Mouse (Mus musculus): ENCODE measurements around the gene A2ml1.
"Not testable (repeated sequence)": the region's sequence is repeated elsewhere in the genome, so short reads cannot be mapped to it uniquely, and the experiment has no call there.

A2ml1 gene

DNA sequence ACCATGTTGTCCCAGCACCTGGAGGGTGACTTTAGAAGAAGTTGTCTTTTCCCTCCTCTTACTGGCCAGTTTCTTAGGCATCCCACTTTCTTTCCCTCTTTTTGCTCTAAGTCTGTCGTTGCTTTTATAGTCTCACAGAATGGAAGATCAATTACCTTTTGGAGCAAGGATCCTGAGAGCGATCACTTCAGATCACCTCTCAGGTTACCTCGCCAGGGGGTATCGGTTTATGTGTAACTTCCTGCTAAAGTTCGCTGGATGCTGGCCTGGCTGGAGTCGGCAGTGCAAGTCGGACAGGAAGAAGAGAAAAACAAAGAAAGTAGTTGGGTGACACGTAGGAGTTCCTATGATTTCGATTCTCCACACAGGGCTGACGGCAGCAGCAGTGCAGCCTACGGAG is at the start of gene A2ml1:
Gene A2ml1, minus strand, starts transcription at position 101 of the 400 bp plus-strand sequence.
- no peak for DNase-seq

DNA sequence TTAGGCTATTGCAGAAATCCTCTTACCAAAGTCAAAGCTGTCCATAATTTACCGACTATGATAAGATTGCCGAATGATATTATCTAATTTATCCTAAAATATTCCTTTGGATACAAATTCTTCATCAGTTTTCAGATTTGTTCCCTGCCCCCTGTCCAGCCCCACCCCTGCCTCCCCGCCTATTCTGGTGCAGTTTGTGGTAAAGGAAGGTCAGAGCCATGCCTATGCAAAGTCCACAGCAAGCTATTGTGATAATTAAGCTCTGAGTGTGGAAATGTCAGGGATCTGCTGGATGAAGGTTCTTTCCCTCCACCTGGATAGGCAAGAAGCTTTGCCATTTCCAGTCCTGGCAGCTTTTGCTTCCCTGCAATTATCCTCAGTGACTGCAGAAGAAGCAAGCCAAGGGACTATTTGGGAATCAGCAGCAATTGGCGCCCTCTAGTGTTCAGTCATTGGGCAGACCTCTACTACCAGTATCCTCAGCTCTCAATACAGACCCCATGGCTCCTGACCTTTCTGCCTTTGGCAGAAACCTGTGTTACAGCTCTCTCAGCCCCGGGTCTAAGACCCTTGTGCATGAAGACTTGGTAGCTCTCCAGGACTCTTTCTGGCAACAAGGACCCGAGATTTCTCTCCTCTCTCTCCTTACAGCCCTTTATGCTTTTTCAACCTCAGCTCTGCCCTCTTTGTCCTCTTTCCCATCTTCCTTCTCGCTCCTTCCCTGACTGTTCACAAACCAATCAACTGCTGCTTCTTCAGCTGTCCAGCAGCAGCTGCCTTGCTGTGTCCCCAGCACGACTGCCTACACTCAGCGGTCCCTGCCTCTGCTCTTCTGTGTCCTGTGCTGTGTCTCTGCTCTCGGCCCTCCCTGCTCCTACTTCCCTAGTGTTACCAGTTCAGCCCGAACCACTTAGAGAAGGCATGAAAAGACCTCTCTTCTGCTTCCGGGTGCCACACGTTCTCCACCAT is 48.6 kb upstream of the A2ml1 start:
- peak; percentile 29 to 58 for DNase-seq

DNA sequence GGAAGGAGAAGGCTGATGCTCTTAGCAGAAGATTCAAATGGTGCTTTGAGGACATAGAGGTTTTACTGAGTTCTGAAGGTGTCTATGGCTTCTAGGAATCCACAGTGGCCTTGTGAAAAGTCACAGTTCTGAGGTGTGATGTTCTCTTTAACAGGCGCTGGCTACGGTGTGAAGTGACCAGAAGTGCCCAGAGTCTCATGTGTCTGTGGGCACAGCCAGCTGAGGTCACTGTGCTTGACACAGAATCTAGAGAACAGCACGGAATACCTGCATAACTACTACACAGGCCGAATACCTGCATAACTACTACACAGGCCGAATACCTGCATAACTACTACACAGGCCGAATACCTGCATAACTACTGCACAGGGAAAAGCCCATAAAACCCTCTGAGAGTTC is 43.8 kb upstream of the A2ml1 start:
- DNase-seq = not testable (repeated sequence)

DNA sequence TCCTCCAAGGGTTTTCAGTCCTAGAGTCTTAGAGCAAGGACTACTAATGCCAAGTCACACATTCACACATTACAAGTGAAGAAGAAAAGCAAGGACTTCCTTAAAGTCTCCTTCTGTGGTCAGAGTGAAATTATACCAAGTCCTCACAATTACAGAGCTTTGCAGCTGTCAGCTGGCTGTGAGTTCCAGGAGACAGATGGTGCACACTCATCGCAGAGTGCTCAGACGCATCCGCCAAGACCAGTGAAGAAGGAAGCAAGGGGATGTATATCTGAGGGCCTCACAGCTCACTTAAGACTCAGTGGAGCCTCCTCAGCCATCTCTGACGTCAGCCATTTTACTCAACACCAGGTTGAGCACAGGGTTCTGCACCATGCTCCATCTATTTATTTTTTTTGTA is 43.0 kb upstream of the A2ml1 start:
- no peak for DNase-seq

DNA sequence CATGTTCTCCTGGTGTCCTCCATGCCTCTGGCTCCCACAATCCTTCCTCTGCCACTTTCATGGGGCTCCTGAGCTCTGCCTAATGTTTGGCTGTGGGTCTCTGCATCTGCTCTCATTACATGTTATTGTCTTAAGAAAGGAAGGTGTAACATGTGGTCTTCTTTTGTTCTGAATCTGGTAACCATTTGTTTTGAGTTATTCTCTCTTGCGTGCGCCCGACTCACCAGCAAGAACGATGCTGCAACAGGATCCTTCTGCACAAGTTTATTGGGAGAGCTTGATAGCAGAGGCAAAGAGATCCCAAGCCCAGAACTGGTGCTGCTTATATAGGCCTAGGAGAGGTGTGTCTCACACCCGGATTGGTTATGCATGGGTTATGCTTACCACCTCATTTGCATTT is 42.0 kb upstream of the A2ml1 start, which contains the start of gene Klrb1a:
Gene Klrb1a, minus strand, starts transcription at position 101 of the 400 bp plus-strand sequence.
- not testable (repeated sequence) for DNase-seq

DNA sequence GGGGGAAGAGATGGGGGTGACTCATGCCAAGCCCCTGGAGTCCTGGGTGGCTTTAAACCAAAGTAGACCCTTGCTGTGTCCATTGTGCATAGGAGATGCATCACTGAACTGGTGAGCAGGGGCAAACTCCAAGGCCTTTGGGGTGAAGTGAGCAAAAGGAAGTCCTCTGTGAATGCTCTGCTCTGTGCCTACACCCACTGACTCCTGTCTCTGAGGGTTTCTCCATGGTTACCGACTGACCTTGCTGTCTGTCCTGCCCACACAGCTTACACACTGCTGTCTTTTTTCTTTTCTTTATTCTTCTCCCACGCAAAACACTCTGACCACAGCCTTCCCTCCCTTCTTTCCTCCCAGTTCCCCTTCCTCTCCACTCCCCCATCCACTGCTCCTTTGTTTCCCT is 41.3 kb upstream of the A2ml1 start:
- no peak for DNase-seq

DNA sequence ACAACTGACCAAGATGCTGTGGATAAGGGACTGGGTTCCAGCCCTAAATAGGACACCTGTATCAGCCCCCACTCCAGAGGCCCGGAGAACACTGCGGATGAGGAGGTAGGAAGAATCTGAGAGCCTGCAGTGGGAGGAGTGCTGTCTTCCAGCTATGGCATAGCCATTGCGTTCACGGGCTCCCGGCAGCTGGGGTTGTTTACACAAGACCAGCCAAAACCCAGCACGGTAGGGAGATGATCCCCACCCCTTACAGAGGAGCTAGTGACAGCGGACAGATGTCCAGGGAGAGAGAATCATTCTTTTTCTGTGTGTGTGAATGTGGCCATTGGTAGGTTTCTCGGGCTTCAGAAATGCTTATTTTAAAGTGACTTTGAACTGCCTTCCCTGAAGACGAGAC is 24.9 kb upstream of the A2ml1 start:
- DNase-seq = peak; percentile 18 to 42

DNA sequence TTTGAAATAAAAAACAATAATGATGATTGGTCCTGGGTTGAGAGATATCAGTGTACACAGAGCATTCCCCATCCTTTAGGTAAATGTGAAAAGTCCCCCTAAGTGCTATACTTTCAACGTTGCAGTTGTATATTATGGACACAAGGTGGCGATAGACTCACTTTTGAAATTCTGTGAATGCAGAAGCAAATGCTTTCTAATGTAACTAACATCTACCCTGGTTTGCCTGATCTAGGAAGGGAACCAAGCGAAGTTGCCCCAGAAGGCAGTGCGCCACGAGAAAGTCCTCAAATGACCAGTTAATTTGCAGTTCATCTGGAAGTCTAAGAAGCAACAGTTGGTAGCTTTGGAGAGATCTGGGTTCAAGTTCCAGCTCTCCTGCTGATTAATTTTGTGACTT is 23.1 kb upstream of the A2ml1 start:
- no peak for DNase-seq

DNA sequence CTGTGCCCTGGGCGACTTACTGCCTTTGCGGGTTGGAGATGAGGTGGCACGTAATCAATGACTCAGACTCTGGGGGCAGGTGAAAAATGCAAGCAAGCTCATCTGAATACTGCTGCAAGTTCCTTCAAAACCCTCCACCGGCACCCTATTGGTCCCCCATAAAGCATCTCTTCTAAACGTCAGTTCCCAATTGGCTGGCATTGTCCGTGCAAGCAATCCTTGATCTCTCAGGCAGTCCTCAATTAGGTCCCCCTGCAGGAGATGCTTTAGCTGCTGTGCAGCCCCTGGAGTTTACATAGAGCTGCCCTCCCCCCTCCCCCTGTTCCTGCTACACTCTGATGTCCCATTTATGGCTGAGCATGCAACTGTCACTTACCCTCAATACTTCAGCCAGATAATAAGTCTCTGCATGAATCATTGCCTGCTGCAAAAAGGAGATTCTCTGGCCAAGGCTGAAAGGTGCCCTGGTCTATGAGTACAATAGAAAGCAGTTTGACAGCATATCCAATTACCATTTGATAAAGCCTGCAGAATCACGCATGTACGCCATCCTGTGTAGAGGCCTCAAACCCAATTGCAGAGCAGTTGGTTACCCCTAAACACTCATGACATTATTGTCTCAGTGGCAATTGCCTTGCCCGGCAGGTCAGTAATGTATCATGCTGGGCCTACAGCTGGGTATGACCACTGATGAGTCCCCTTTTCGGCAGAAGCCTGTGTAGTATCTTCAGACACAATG is 21.2 kb upstream of the A2ml1 start:
- no peak for DNase-seq

DNA sequence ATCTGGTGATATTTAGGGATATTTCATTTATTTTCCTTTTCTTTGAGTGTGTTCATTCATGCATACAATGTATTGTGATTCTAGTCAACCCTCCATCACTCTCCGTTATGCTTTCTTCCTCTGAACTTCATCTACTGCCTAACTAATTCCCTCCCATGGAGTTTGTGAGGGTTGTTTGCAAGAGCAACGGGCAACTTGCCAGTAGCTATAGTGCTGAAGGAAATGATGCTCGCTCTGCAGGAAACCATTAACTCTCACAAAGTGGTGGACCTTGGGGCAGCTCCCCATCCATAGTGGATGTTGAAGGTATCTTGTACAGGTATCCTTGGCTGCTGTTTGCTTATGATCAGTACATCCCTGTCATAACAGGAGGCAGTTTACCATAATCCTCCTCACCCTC is 20.6 kb upstream of the A2ml1 start:
- no peak for DNase-seq

DNA sequence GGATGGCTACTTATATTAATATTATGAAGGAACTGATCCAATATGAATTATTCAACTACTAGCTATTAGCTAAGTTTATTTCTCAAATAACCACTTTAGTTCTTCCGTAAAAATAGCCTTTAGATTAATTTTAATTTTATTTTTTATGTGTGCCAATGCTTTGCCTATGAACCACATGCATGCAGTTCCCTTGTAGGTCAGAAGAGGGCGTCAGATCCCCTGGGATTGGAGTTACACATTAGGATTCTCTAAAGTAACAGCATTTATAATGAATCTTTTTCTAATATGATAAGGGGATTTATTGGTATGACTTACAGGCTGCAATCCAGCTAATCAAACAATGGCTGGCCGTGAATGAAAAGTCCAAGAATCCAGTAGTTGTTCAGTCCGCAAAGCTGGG is 18.1 kb upstream of the A2ml1 start:
- no peak for DNase-seq

DNA sequence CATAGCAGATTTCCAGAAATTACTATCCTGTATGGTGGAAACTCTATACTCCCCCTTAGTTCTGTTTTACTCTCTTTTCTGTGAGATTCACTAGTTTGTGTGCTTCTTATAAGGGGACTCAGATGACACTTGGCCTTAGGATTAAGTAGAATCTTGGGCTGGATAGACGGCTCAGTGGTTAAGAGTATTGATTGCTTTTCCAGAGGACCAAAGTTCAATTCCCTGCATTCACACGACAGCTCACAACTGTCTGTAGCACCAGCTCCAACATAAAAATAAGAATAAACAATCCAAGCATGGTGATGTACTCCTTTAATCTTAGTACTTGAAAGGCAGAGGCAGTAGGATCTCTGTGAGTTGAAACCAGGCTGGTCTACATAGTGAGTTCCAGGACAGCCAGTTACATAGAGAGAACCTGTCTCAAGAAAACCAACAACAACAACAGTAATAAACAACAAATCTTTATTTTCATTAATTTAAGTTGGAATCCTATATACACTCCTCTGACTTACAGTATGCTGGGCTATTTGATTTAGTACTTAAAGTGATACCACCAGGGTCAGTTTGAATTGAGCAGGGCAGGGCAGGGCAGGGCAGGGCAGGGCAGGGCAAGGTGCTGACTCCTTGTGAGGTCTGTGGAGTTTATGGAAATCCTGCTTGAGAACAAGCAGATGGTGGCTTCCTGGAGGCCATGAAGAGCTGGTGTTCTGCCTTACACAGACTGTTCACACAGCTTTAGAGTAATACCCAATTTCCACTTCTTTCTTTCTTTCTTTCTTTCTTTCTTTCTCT is 17.0 kb upstream of the A2ml1 start:
- DNase-seq = no peak

DNA sequence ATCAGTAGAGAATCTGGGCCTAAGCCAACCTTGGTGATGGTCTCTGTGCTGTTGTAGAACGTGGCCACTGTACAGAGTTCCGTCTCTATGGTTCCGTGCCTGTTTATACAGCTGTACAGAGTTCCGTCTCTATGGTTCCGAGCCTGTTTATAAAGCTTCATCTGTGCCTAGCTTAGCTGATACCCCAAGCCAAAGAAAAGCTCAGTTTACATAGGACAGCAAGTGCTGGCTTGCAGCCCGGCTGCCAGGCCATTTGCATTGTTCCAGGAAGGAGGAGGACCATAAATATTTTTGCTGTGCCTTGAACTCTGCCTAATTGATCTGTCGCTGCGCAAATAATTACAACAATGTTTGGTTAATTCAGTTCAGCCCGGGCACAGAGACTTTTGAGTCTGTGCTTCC is 15.7 kb upstream of the A2ml1 start:
- peak; percentile 86 to 91 for DNase-seq

DNA sequence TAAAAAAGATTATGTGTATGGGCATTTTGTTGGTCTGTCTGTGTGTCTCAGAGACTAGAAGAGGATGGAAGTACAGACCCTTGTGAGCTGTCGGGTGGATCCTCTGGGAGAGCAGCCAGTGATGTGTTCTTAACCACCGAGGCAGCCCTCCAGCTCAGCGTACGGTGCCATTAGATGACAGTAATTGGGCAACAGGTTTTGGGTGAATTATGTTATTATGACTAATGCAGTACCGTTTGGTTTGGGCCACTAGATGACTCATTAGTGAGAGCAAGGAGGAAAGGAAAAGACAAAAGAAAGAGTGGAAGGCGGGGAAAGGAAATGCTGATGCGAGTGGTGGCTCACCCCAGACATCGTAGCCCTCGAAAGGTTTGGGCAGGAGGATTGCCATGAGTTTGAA is 13.2 kb upstream of the A2ml1 start:
- DNase-seq = no peak

DNA sequence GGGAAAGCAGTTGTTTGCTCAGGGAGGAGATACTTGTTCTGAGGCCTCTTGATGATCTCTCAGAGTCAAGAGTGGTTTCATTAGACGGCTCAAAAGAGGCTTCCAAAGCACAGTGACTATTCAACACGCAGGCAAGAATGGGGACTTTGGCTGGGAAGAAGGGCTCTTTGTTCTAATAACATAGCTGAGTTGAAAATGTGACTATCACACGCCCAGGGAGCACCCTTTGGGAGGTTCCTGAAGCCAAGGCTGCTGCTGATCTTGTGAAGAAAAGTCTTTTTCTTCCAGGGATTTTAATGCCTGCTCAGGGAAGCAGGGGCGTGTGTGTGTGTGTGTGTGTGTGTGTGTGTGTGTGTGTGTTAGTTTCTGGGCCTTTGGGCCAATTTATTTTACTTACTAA is 8.0 kb upstream of the A2ml1 start:
- DNase-seq = no peak

DNA sequence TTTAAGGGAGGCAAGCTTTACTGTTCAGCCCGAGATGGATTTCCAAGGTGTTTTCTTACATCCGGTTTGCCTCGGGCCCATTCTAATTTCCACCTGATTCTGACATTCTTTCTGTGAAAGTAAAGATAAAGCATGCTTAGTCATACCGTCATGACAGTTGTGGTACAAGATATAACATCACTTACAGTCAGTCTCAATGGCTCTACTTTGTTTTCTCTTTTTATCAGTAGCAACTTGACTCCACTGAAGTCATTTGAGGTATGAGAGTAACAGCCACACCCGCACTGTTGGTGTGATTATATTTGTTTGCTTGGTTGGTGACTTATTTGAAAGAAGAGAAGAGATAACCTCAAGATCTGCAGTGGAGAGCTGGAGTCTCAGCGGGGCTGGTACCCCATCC is 6.2 kb upstream of the A2ml1 start:
- DNase-seq = no peak

DNA sequence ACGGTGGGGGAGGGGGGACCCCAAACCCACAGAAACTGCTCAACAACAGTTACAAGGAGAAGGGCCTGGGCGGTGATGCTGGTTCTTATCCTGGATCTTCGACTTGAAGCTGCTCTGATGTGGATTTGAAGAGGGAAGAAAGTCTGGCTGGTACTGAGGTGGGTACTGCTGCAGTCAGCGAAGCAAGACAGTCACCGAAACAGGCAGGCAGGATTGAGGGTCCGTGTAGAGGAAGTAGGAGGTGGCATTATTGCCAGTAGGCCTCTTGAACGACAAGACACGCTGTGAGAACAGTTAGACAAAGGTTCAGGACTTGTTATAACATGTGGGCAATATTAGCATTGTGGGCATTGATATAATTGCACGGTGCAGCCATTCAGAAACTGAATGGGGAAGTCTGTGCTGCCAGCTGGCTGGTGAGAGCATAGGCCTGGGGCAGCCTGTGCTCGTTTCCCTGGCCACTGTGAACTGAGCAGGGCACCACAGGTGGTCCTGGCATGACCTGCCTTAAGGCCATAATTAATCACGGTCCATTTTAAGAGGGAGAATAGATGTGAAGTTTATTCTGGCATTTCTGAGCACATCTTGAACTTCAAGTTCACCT is 4.3 kb upstream of the A2ml1 start:
- DNase-seq = no peak

DNA sequence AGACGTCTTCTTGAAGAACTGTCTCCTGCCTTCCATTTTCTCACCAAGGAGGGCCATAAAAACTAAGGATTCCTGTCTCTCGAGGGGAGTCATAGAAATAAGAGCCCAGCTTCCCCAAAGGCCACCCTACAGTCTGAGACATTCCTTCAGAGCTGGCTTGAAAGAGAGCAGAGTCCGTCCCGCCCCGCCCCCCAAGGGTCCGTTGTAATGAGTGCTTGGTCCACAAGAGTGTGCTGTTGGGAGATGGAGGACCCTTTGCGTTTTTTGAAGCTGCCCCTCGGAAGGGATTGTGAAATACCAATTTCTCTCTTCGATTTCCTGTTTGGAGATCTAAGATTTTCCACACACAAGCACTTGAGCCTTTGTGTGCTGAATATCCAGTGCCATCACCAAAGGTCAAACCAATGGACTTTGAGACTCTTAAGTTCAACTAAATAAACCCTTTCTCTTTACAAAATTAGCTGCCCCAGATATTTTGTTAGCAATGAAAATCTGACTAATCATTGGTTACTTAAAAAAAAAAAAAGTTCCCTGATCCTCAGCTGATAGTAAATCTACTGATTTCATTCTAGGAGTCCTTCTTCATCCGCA is 2.8 kb upstream of the A2ml1 start:
- peak in 1 of 2 experiments; percentile 35 for DNase-seq

DNA sequence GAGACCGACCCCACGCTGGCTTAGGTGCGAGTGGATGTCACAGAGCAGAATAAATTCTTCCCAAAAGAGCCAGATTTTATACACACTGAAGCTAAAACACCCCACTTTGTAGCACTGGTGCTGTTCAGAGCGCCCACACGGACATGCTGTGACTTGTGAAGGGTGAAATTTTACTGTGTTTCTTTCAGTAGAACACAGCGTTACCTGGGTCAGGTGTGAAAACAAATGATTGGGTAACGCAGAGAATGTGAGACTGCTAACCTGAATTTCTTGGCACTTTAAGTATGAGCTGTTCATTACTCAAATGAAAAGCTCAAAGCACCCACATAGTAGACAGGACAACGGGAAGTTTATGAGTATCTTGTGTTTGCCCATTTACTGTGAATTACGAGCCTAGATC is 4.1 kb downstream of the A2ml1 start:
- DNase-seq = peak in 1 of 2 experiments; percentile 12

DNA sequence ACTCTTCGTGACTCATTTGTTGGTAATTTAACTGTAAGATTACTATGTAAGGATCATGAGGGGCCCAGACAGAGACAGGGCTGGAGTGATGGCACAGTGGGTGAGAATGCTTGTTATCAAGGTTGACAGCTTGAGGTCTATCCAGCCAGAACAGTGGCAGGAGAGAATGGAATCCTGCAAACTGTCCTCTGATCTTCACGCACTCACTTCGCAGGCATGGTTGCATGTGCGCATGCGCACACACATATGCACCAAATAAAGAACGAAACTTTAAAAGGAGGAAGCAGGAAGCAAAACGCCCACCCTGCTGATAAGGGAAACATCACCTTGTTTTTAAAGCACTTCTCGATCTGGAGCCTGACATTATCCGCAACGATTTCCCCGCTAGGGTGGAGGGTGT is 14.8 kb downstream of the A2ml1 start:
- DNase-seq = no peak

DNA sequence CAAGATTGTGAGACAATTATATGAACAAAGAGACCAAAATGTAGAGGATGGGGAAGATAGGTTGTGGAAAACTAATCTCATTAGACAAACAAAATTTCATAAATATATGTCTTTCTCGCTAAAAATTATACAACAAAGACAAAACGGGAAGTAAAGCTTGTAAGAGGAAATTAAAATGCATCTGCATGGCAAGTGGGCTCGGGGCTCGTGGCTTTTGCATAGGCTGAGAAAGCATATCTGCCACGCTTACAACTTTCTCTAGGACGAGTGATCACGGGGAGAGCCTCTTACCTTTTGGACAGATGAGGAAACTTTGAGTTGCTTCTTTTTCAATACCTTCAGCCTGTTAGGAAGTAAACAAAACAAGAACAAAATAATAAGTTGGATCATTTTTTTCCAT is 27.4 kb downstream of the A2ml1 start:
- DNase-seq = no peak
